Mouse (Mus musculus): ENCODE measurements at regions not wholly inside any gene's neighbourhood (a gene's known extent, or its start where the extent isn't known, plus 50 kb on each side); places are given as distances from the start of the nearest gene placed in this dataset.

DNA sequence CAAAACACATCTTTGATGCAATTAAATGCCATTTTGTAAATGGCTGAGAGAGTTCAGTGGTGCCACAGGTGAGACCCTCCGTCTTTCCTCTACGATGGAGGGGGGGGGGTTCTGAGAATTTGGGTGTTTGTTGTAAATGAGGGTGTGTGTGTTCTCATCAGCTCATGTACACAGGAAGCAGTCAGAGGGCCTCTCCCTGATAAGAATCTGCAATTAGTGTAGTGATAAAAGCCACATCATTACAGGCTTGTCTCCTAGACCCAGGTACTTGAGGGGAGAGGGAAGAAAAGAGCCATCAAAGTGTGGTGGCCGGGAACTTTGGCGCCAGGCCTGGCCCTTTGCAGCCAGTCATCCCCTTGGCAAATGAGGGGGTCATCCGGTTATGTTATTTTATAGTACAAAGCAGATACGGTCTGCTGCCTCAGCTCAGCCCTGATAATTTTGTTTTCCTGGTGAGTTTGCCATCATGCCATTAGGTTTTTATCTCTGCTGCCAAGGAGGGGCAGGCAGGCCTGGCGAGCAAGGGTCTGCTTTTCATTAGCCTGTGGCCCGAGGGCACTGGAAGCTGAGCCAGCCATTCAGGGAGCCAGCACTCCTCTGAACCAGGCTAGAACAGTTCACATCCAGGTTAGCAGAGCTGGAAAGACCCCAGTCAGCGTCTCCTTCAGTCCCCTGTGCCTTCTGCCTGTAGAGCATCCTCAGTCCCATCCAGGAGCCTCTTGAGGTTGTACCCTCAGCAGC, 59.7 kb downstream of the H2al1j start:
- 54% methylated on average over 9 of the region's 9 CpGs for WGBS
- Histone ChIP-seq H3K36me3 (ENCODE audit: control insufficient read depth, insufficient read depth, low read length) (no peaks in the 10 kb centered on the region), H3K4me2 (ENCODE audit: low read length) (no peak overlapping the region), H3K9ac (ENCODE audit: low read length) (no peak overlapping the region), H3K27ac (replicated peaks in 1 of 2; ENCODE audit: control insufficient read depth in 1 of 2, insufficient read depth in 1 of 2, low read depth in 2 of 2, low read length in 2 of 2) (no peak overlapping the region), H3K4me3 (ENCODE audit: control insufficient read depth in 1 of 2, insufficient read depth in 1 of 2, low read depth in 1 of 2, low read length in 2 of 2) (no peak overlapping the region), H3K4me1 (ENCODE audit: control insufficient read depth in 2 of 2, insufficient read depth in 2 of 2, low read length in 2 of 2) (no peaks in the 10 kb centered on the region), H3K9me3 (ENCODE audit: control insufficient read depth, low read length) (no peaks in the 10 kb centered on the region), H3K27me3 (ENCODE audit: control insufficient read depth, insufficient read depth, low read length) (no peaks in the 10 kb centered on the region)
- no peak for ATAC-seq (ENCODE audit: insufficient number of reproducible peaks, insufficient read depth, low FRiP score, low read depth)

GRCm38 (mm10) chrX:11388860-11389259, 61.2 kb downstream of the H2al1j start:
- no peak overlapping the region for H3K4me2 ChIP-seq (ENCODE audit: low read length)
- H3K9me3 ChIP-seq (ENCODE audit: control insufficient read depth, low read length): no peaks in the 10 kb centered on the region
- no peaks in the 10 kb centered on the region for H3K27me3 ChIP-seq (ENCODE audit: control insufficient read depth, insufficient read depth, low read length)
- no peaks in the 10 kb centered on the region for H3K36me3 ChIP-seq (ENCODE audit: control insufficient read depth, insufficient read depth, low read length)
- ATAC-seq (ENCODE audit: insufficient number of reproducible peaks, insufficient read depth, low FRiP score, low read depth): no peak
- no peak overlapping the region for H3K9ac ChIP-seq (ENCODE audit: low read length)
- WGBS: 57% methylated on average over 9 of the region's 9 CpGs
- H3K4me1 ChIP-seq (ENCODE audit: control insufficient read depth in 2 of 2, insufficient read depth in 2 of 2, low read length in 2 of 2): no peaks in the 10 kb centered on the region
- no peak overlapping the region for H3K4me3 ChIP-seq (ENCODE audit: control insufficient read depth in 1 of 2, insufficient read depth in 1 of 2, low read depth in 1 of 2, low read length in 2 of 2)
- H3K27ac ChIP-seq (replicated peaks in 1 of 2; ENCODE audit: control insufficient read depth in 1 of 2, insufficient read depth in 1 of 2, low read depth in 2 of 2, low read length in 2 of 2): no peak overlapping the region

- Histone ChIP-seq H3K4me3 (ENCODE audit: control insufficient read depth in 1 of 2, insufficient read depth in 1 of 2, low read depth in 1 of 2, low read length in 2 of 2) (no peak overlapping the region), H3K4me2 (ENCODE audit: low read length) (no peak overlapping the region), H3K27me3 (ENCODE audit: control insufficient read depth, insufficient read depth, low read length) (no peaks in the 10 kb centered on the region), H3K36me3 (ENCODE audit: control insufficient read depth, insufficient read depth, low read length) (no peaks in the 10 kb centered on the region), H3K4me1 (ENCODE audit: control insufficient read depth in 2 of 2, insufficient read depth in 2 of 2, low read length in 2 of 2) (no peaks in the 10 kb centered on the region), H3K27ac (replicated peaks in 1 of 2; ENCODE audit: control insufficient read depth in 1 of 2, insufficient read depth in 1 of 2, low read depth in 2 of 2, low read length in 2 of 2) (no peak overlapping the region), H3K9me3 (ENCODE audit: control insufficient read depth, low read length) (no peaks in the 10 kb centered on the region), H3K9ac (ENCODE audit: low read length) (no peak overlapping the region)
- ATAC-seq (ENCODE audit: insufficient number of reproducible peaks, insufficient read depth, low FRiP score, low read depth): no peak
- WGBS: 74% methylated on average over 3 of the region's 3 CpGs
Observed at GRCm38 (mm10) chrX:11400406-11400805, 72.8 kb downstream of the H2al1j start.

DNA sequence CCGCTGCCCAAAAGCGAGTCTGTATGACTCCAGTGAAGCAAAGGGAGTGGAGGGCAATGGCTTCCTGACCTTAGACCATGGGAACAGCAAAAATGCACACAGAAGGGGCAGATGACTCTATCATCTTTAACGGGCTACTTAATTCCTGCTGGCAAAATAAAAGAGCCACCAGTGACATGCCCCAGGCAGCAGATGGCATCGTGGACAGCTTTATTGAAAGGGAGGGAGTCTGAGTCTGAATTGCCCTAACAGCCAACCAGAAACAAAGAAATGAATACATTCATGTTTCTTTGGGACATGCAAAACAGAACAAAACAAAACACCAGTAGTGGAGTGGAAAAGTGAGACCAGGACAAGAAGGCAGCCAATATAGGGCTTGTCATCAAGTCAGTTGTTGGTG, 76.7 kb downstream of the H2al1j start:
- ATAC-seq (ENCODE audit: insufficient number of reproducible peaks, insufficient read depth, low FRiP score, low read depth): no peak
- no peaks in the 10 kb centered on the region for H3K9me3 ChIP-seq (ENCODE audit: control insufficient read depth, low read length)
- 63% methylated on average over 4 of the region's 4 CpGs for WGBS
- H3K4me1 ChIP-seq (ENCODE audit: control insufficient read depth in 2 of 2, insufficient read depth in 2 of 2, low read length in 2 of 2): no peaks in the 10 kb centered on the region
- no peaks in the 10 kb centered on the region for H3K36me3 ChIP-seq (ENCODE audit: control insufficient read depth, insufficient read depth, low read length)
- H3K27me3 ChIP-seq (ENCODE audit: control insufficient read depth, insufficient read depth, low read length): peaks cover 2% of the 10 kb centered on the region; the same call in 1 of the 2 replicates
- H3K4me2 ChIP-seq (ENCODE audit: low read length): no peak overlapping the region
- H3K27ac ChIP-seq (replicated peaks in 1 of 2; ENCODE audit: control insufficient read depth in 1 of 2, insufficient read depth in 1 of 2, low read depth in 2 of 2, low read length in 2 of 2): no peak overlapping the region
- no peak overlapping the region for H3K4me3 ChIP-seq (ENCODE audit: control insufficient read depth in 1 of 2, insufficient read depth in 1 of 2, low read depth in 1 of 2, low read length in 2 of 2)
- H3K9ac ChIP-seq (ENCODE audit: low read length): no peak overlapping the region

- no peak overlapping the region for H3K9ac ChIP-seq (ENCODE audit: low read length)
- H3K4me1 ChIP-seq (ENCODE audit: control insufficient read depth in 2 of 2, insufficient read depth in 2 of 2, low read length in 2 of 2): peaks cover 5 to 10% of the 10 kb centered on the region in 2 experiments; a peak in 2 of 4 replicates
- 57% methylated on average over 5 of the region's 5 CpGs for WGBS
- no peaks in the 10 kb centered on the region for H3K36me3 ChIP-seq (ENCODE audit: control insufficient read depth, insufficient read depth, low read length)
- peaks cover 4% of the 10 kb centered on the region; the same call in 1 of the 2 replicates for H3K27me3 ChIP-seq (ENCODE audit: control insufficient read depth, insufficient read depth, low read length)
- H3K27ac ChIP-seq (replicated peaks in 1 of 2; ENCODE audit: control insufficient read depth in 1 of 2, insufficient read depth in 1 of 2, low read depth in 2 of 2, low read length in 2 of 2): no peak overlapping the region
- H3K9me3 ChIP-seq (ENCODE audit: control insufficient read depth, low read length): no peaks in the 10 kb centered on the region
- H3K4me3 ChIP-seq (ENCODE audit: control insufficient read depth in 1 of 2, insufficient read depth in 1 of 2, low read depth in 1 of 2, low read length in 2 of 2): no peak overlapping the region
- no peak overlapping the region for H3K4me2 ChIP-seq (ENCODE audit: low read length)
- ATAC-seq (ENCODE audit: insufficient number of reproducible peaks, insufficient read depth, low FRiP score, low read depth): no peak
Observed at GRCm38 (mm10) chrX:11412316-11412826, 84.7 kb downstream of the H2al1j start.

- H3K27me3 ChIP-seq (ENCODE audit: control insufficient read depth, insufficient read depth, low read length): no peaks in the 10 kb centered on the region
- H3K36me3 ChIP-seq (ENCODE audit: control insufficient read depth, insufficient read depth, low read length): no peaks in the 10 kb centered on the region
- H3K4me3 ChIP-seq (ENCODE audit: control insufficient read depth in 1 of 2, insufficient read depth in 1 of 2, low read depth in 1 of 2, low read length in 2 of 2): no peak overlapping the region
- 46% methylated on average over 4 of the region's 4 CpGs for whole genome bisulfite sequencing
- H3K9me3 ChIP-seq (ENCODE audit: control insufficient read depth, low read length): no peaks in the 10 kb centered on the region
- peaks cover 7 to 14% of the 10 kb centered on the region in 2 experiments; a peak in 3 of 4 replicates for H3K4me1 ChIP-seq (ENCODE audit: control insufficient read depth in 2 of 2, insufficient read depth in 2 of 2, low read length in 2 of 2)
- no peak for ATAC-seq (ENCODE audit: insufficient number of reproducible peaks, insufficient read depth, low FRiP score, low read depth)
- no peak overlapping the region for H3K9ac ChIP-seq (ENCODE audit: low read length)
- no peak overlapping the region for H3K4me2 ChIP-seq (ENCODE audit: low read length)
- no peak overlapping the region for H3K27ac ChIP-seq (replicated peaks in 1 of 2; ENCODE audit: control insufficient read depth in 1 of 2, insufficient read depth in 1 of 2, low read depth in 2 of 2, low read length in 2 of 2)
Observed at GRCm38 (mm10) chrX:11415662-11416061, 88.0 kb downstream of the H2al1j start.

DNA sequence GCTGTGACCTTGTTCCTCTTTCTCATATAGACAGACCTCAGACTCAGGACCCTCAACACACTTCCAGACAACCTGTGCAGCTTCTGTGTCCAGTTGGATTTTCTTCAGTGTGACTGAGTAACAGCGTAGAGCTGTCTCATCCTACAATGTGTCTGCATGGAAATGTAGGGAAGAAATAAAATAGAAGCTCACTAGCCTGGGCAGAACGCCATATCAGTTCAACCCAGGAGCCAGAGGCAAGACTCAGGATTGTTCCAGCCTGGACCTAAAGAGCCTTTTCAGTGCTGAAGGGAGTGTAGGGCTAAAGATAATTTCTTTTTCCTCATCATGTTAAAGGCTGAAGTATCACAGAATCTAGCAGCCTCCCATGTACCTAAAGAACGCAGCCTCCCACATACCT, 88.9 kb downstream of the H2al1j start:
- WGBS: 63% methylated on average over 3 of the region's 3 CpGs
- no peak for ATAC-seq (ENCODE audit: insufficient number of reproducible peaks, insufficient read depth, low FRiP score, low read depth)
- 0 out of 4 replicates have a peak overlapping the region, but pooled peaks of 1 of the 2 experiments have one; percentile 8 for H3K27ac ChIP-seq (replicated peaks in 1 of 2; ENCODE audit: control insufficient read depth in 1 of 2, insufficient read depth in 1 of 2, low read depth in 2 of 2, low read length in 2 of 2)
- no peaks in the 10 kb centered on the region for H3K36me3 ChIP-seq (ENCODE audit: control insufficient read depth, insufficient read depth, low read length)
- H3K4me2 ChIP-seq (ENCODE audit: low read length): no peak overlapping the region
- H3K9ac ChIP-seq (ENCODE audit: low read length): no peak overlapping the region
- H3K4me3 ChIP-seq (ENCODE audit: control insufficient read depth in 1 of 2, insufficient read depth in 1 of 2, low read depth in 1 of 2, low read length in 2 of 2): no peak overlapping the region
- H3K4me1 ChIP-seq (ENCODE audit: control insufficient read depth in 2 of 2, insufficient read depth in 2 of 2, low read length in 2 of 2): peaks cover 7 to 14% of the 10 kb centered on the region in 2 experiments; a peak in 3 of 4 replicates
- no peaks in the 10 kb centered on the region for H3K27me3 ChIP-seq (ENCODE audit: control insufficient read depth, insufficient read depth, low read length)
- no peaks in the 10 kb centered on the region for H3K9me3 ChIP-seq (ENCODE audit: control insufficient read depth, low read length)
